28 mouse cellular contexts compared by ENCODE assay signal in the genomic region with DNA sequence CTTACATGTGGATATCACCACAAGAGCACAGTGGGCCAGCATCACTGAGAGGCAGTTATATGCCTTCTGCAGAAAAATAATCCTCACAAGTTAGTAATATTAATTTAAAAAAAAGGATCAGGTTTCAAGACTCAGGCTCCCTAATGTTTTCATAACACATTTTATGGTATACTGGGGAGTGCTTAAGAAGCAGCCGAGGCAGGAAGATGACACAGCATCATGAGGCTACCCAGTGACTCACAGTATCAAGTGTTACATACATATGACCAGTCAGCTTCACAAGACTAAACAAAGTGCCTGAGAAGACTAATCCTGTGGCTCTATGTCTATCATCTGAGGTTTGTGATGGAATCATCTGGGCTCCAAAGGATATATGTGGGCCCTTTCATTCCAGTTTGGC. TPM values are rescaled to one million over a fixed set of nuclear protein-coding genes. Genes with fewer than 3 reads are reported as not detected.
DNase-seq lines count a peak whose midpoint lies in the region; ATAC-seq and TF ChIP-seq lines count a peak whose summit lies in the region.
"Had no signal": no experiment of that assay in that cellular context is flagged by ENCODE, and none has a peak within 500 bp of the region (broad histone marks: within the 10 kb centered on the region; RNA-seq: fewer than 3 reads in every experiment).

No protein-coding gene starts in this region.

- H3K4me2 ChIP-seq in hindbrain, embryonic 11.5 days (replicated peaks; ENCODE audit: low read depth, low read length): no peak overlapping the region
- no peak overlapping the region for H3K4me2 ChIP-seq in intestine, embryonic 15.5 days (replicated peaks)
- H3K4me2 ChIP-seq: embryonic facial prominence, embryonic 15.5 days; forebrain, embryonic 15.5 days; heart, embryonic 12.5 days; hindbrain, embryonic 12.5 days had no signal

- DNase-seq in 3134 (ENCODE audit: extremely low read depth, insufficient read length, low spot score) (peak; percentile 70), 416B (ENCODE audit: low read depth) (peak; percentile 86), MN1 (ENCODE audit: low spot score) (peak; percentile 26)
- DNase-seq in hindbrain, embryonic 11.5 days (ENCODE audit: low spot score): no peak
- no peak for DNase-seq in kidney, adult 8-10 months
- DNase-seq: adrenal gland, adult 2 months; adrenal gland, postnatal 36 days; cerebellum, adult 11 months; cerebellum, adult 8-10 months; cerebellum, postnatal 14 days; embryo, embryonic 11 days; gastrocnemius, postnatal 10 days; heart, adult 2 months; kidney, adult 18-20 months had no signal

- no peak for ATAC-seq in hindbrain, embryonic 11.5 days (ENCODE audit: low FRiP score)
- ATAC-seq in intestine, embryonic 15.5 days: no peak
- ATAC-seq: forebrain, embryonic 15.5 days; hindbrain, postnatal 0 days had no signal

- H3K36me3 ChIP-seq in hindbrain, embryonic 11.5 days (ENCODE audit: control insufficient read depth, insufficient read depth, low read length): no peaks in the 10 kb centered on the region
- no peaks in the 10 kb centered on the region for H3K36me3 ChIP-seq in intestine, embryonic 15.5 days
- H3K36me3 ChIP-seq: embryonic facial prominence, embryonic 15.5 days; forebrain, embryonic 15.5 days; hindbrain, embryonic 12.5 days had no signal

- WGBS in hindbrain, embryonic 11.5 days: 95% methylated on average over 1 of the region's 1 CpGs
- 74% methylated on average over 1 of the region's 1 CpGs for WGBS in intestine, embryonic 15.5 days

- peak overlapping the region; percentile 49; the same call in 1 of the 2 replicates for H3K27ac ChIP-seq in embryonic fibroblast, embryonic 13.5 days (ENCODE audit: insufficient read depth, low read length)
- H3K27ac ChIP-seq in hindbrain, embryonic 11.5 days (ENCODE audit: low read depth, low read length): no peak overlapping the region
- H3K27ac ChIP-seq in intestine, embryonic 15.5 days: no peak overlapping the region
- H3K27ac ChIP-seq: embryonic facial prominence, embryonic 15.5 days; forebrain, embryonic 15.5 days; heart, adult 2 months; hindbrain, embryonic 12.5 days; hindbrain, postnatal 0 days had no signal

- peaks cover 8% of the 10 kb centered on the region for H3K4me1 ChIP-seq in embryonic fibroblast, embryonic 13.5 days (ENCODE audit: control insufficient read depth, insufficient read depth, low read length)
- H3K4me1 ChIP-seq in hindbrain, embryonic 11.5 days (replicated peaks; ENCODE audit: control insufficient read depth, insufficient read depth, low read length): no peaks in the 10 kb centered on the region
- H3K4me1 ChIP-seq in intestine, embryonic 15.5 days (replicated peaks): no peaks in the 10 kb centered on the region
- H3K4me1 ChIP-seq: embryonic facial prominence, embryonic 15.5 days; forebrain, embryonic 15.5 days; hindbrain, embryonic 12.5 days had no signal

- H3K9ac ChIP-seq in hindbrain, embryonic 11.5 days (ENCODE audit: low read depth, low read length): no peak overlapping the region
- H3K9ac ChIP-seq in intestine, embryonic 15.5 days: no peak overlapping the region
- H3K9ac ChIP-seq: embryonic facial prominence, embryonic 15.5 days; forebrain, embryonic 15.5 days; heart, embryonic 12.5 days; hindbrain, embryonic 12.5 days had no signal

- H3K4me3 ChIP-seq in embryonic fibroblast, embryonic 13.5 days (ENCODE audit: insufficient read depth, low read length): no peak overlapping the region
- no peak overlapping the region for H3K4me3 ChIP-seq in hindbrain, embryonic 11.5 days (ENCODE audit: low read depth, low read length)
- H3K4me3 ChIP-seq in intestine, embryonic 15.5 days (replicated peaks): no peak overlapping the region
- H3K4me3 ChIP-seq: embryonic facial prominence, embryonic 15.5 days; forebrain, embryonic 15.5 days; heart, adult 2 months; heart, embryonic 12.5 days; hindbrain, embryonic 12.5 days had no signal

- no peak for TF ChIP-seq CTCF in embryonic fibroblast, embryonic 13.5 days (IDR thresholded peaks at IDR 0.05; ENCODE audit: borderline replicate concordance, insufficient read depth, low read length)

- H3K27me3 ChIP-seq in hindbrain, embryonic 11.5 days (ENCODE audit: control insufficient read depth, insufficient read depth, low read length): no peaks in the 10 kb centered on the region
- H3K27me3 ChIP-seq in intestine, embryonic 15.5 days (replicated peaks): no peaks in the 10 kb centered on the region
- H3K27me3 ChIP-seq: CH12.LX; embryonic facial prominence, embryonic 15.5 days; forebrain, embryonic 15.5 days; heart, embryonic 12.5 days; hindbrain, embryonic 12.5 days had no signal

- TF ChIP-seq POLR2A in embryonic fibroblast, embryonic 13.5 days (IDR thresholded peaks at IDR 0.05; ENCODE audit: low read depth, low read length): no peak

- H3K9me3 ChIP-seq in hindbrain, embryonic 11.5 days (ENCODE audit: control insufficient read depth, low read length): 0 out of 2 replicates have a peak, but pooled peaks cover 5% of the 10 kb centered on the region
- no peaks in the 10 kb centered on the region for H3K9me3 ChIP-seq in intestine, embryonic 15.5 days

RNA-seq across cellular contexts. Expression of a gene that starts 18.9 kb away (rescaled TPM):
- 13.1 and 18.1 TPM in 2 replicates for polyA plus RNA-seq in embryonic fibroblast, embryonic 13.5 days (2011; ENCODE audit: insufficient read length, low read depth, missing spikeins)
- 61.0 and 69.7 TPM in 2 replicates for polyA plus RNA-seq in hindbrain, embryonic 11.5 days (2014; fragmentation: Nextera tagmentation; extraction: Ambion mirVana)
- polyA plus RNA-seq in intestine, embryonic 15.5 days (2015; fragmentation: Nextera tagmentation; extraction: Ambion mirVana): 15.6 and 19.1 TPM in 2 replicates

RNA-seq across cellular contexts. Expression of a gene that starts 27.9 kb away (rescaled TPM):
- polyA plus RNA-seq in embryonic fibroblast, embryonic 13.5 days (2011; ENCODE audit: insufficient read length, low read depth, missing spikeins): 7.5 and 9.4 TPM in 2 replicates
- polyA plus RNA-seq in hindbrain, embryonic 11.5 days (2014; fragmentation: Nextera tagmentation; extraction: Ambion mirVana): 9.5 and 9.6 TPM in 2 replicates
- polyA plus RNA-seq in intestine, embryonic 15.5 days (2015; fragmentation: Nextera tagmentation; extraction: Ambion mirVana): 9.8 and 10.7 TPM in 2 replicates

RNA-seq across cellular contexts. Expression of a gene that starts 38.4 kb away (rescaled TPM):
- not detected in 2 replicates for polyA plus RNA-seq in embryonic fibroblast, embryonic 13.5 days (2011; ENCODE audit: insufficient read length, low read depth, missing spikeins)
- polyA plus RNA-seq in hindbrain, embryonic 11.5 days (2014; fragmentation: Nextera tagmentation; extraction: Ambion mirVana): not detected in 2 replicates
- polyA plus RNA-seq in intestine, embryonic 15.5 days (2015; fragmentation: Nextera tagmentation; extraction: Ambion mirVana): not detected in 2 replicates
- polyA plus RNA-seq: adrenal gland, adult 2 months; brain, embryonic 14.5 days; embryonic facial prominence, embryonic 11.5 days; embryonic facial prominence, embryonic 15.5 days; forebrain, embryonic 11.5 days; forebrain, embryonic 15.5 days; frontal cortex, adult 2 months; heart, adult 2 months; heart, embryonic 12.5 days; heart, embryonic 16.5 days; hindbrain, embryonic 12.5 days; hindbrain, postnatal 0 days; intestine, embryonic 14.5 days had no signal

Comparison
In these comparisons a context has a peak if more than half of its experiments do, and no peak if none do; other contexts are left out.
1. DNase-seq: peak in 3134 (single experiment), 416B (single experiment) and MN1 (single experiment); none in hindbrain, embryonic 11.5 days (single experiment) and kidney, adult 8-10 months (0 of 2).